Mouse (Mus musculus): Measurements from ENCODE around the gene Ikzf1.

DNA sequence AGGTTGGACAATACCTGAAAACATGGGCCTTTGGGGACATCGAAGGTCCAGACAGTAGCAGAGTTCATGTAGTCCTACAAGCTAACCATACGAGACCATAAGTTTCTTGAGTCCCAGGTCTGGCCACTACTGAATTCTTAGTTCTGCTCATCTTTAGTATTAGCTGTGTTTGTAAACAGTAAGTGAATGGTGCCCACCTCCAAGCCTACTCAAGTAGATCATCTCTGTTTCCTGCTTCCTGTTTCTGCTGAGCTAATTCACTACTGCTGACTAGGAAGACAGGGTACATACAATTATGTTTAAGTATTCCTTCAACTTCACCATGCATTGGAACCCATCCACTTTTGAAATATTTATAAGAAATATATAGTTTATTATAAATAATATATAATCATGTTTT, 83.3 kb downstream of the Ikzf1 start:
- TF ChIP-seq POLR2A (IDR thresholded peaks at IDR 0.05; ENCODE audit: control insufficient read depth, low read depth, low read length) (no peak), CTCF (IDR thresholded peaks at IDR 0.05; ENCODE audit: control insufficient read depth, insufficient read depth, insufficient replicate concordance, low read depth, low read length) (no peak)

Measured in testis, adult 2 months (tissue).